Mouse (Mus musculus) bone marrow, adult 2 months (tissue): ENCODE measurements around the gene Fgfr2. TPM values are rescaled to one million over a fixed set of nuclear protein-coding genes. Genes with fewer than 3 reads are reported as not detected.

ENCODE experiments used
- H3K27ac ChIP-seq: fragments of 200-500 bp; 2 replicates; pipeline ENCODE4 v1.5.1; 2012; ENCODE audit warnings: low read depth, mild to moderate bottlenecking, control low read depth, inconsistent platforms, low read length; ENCODE audit not compliant: control insufficient read depth, poor library complexity, insufficient read depth
- H3K4me1 ChIP-seq: fragments of 200-500 bp; 2 replicates; pipeline ENCODE4 v1.6.1; 2011; ENCODE audit warnings: low read length; ENCODE audit not compliant: control insufficient read depth, insufficient read depth
- H3K4me3 ChIP-seq: fragments of 200-500 bp; replicated peaks from 2 replicates; pipeline ENCODE3; 2011; ENCODE audit warnings: mild to moderate bottlenecking, low read depth, low read length, control low read depth; ENCODE audit not compliant: control insufficient read depth
- CTCF ChIP-seq: fragments of 200-500 bp; IDR thresholded peaks from 2 replicates; pipeline ENCODE4 v1.5.1; 2011; ENCODE audit warnings: low read length, control low read depth; ENCODE audit not compliant: control insufficient read depth, insufficient read depth
- POLR2A ChIP-seq: fragments of 200-500 bp; IDR thresholded peaks from 2 replicates; pipeline ENCODE4 v1.6.1; 2011; ENCODE audit warnings: low read depth, mild to moderate bottlenecking, control low read depth, low read length, borderline replicate concordance; ENCODE audit not compliant: control insufficient read depth
- WGBS: fragments of 180-500 bp; shearing (Covaris S2); methylation state at CpG from one replicate; pipeline ENCODE4 v1.1.7; 2018; 5-methylcytosine and 5-hydroxymethylcytosine counted together
- polyA plus RNA-seq: library from polyadenylated mRNA; stranded (reverse); fragments of >200 nt; gene quantifications from 2 replicates; pipeline ENCODE4 v1.2.4, GENCODE M21; 2011; ENCODE audit warnings: low replicate concordance; ENCODE audit not compliant: missing spikeins, insufficient read depth, insufficient read length

Gene Fgfr2
- polyA plus RNA-seq, 1 experiment: 8.2 TPM

- Histone ChIP-seq H3K4me3 (no peak overlapping the region), H3K4me1 (no peaks in the 10 kb centered on the region), H3K27ac (no peak overlapping the region)
- TF ChIP-seq POLR2A (no peak), CTCF (no peak)
- 70% methylated on average over 16 of the region's 16 CpGs for WGBS
Observed at GRCm38 (mm10) chr7:130269124-130269867, 2853.9 kb downstream of the Fgfr2 start.

- no peak for TF ChIP-seq POLR2A
- peak; percentile 28 for TF ChIP-seq CTCF
- Histone ChIP-seq H3K4me1 (no peaks in the 10 kb centered on the region), H3K4me3 (no peak overlapping the region), H3K27ac (no peak overlapping the region)
- WGBS: 40% methylated on average over 5 of the region's 5 CpGs
Observed at GRCm38 (mm10) chr7:130267099-130267498, 2856.1 kb downstream of the Fgfr2 start.

GRCm38 (mm10) chr7:130266166-130266490, 2857.0 kb downstream of the Fgfr2 start:
- no peaks in the 10 kb centered on the region for H3K4me1 ChIP-seq
- H3K27ac ChIP-seq: no peak overlapping the region
- WGBS: under 1% methylated on average over 52 of the region's 52 CpGs
- TF ChIP-seq POLR2A (no peak), CTCF (no peak)
- H3K4me3 ChIP-seq: no peak overlapping the region

GRCm38 (mm10) chr7:130265319-130266165, 2857.6 kb downstream of the Fgfr2 start:
- 1% methylated on average over 58 of the region's 58 CpGs for WGBS
- H3K4me3 ChIP-seq: no peak overlapping the region
- TF ChIP-seq POLR2A (no peak), CTCF (no peak)
- no peaks in the 10 kb centered on the region for H3K4me1 ChIP-seq
- H3K27ac ChIP-seq: no peak overlapping the region

GRCm38 (mm10) chr7:130264616-130265318, 2858.4 kb downstream of the Fgfr2 start:
- 2% methylated on average over 41 of the region's 41 CpGs for whole genome bisulfite sequencing
- Histone ChIP-seq H3K4me1 (no peaks in the 10 kb centered on the region), H3K27ac (no peak overlapping the region), H3K4me3 (no peak overlapping the region)
- TF ChIP-seq POLR2A: no peak
- TF ChIP-seq CTCF: no peak

- no peaks in the 10 kb centered on the region for H3K4me1 ChIP-seq
- TF ChIP-seq POLR2A (no peak), CTCF (no peak)
- H3K4me3 ChIP-seq: no peak overlapping the region
- WGBS: 13% methylated on average over 20 of the region's 20 CpGs
- peak overlapping the region; percentile 7; the same call in 1 of the 2 replicates for H3K27ac ChIP-seq
Observed at GRCm38 (mm10) chr7:130263799-130264351, 2859.3 kb downstream of the Fgfr2 start.

GRCm38 (mm10) chr7:130263233-130263594, 2859.9 kb downstream of the Fgfr2 start:
- WGBS: 35% methylated on average over 4 of the region's 4 CpGs
- no peak overlapping the region for H3K4me3 ChIP-seq
- H3K27ac ChIP-seq: no peak overlapping the region
- TF ChIP-seq CTCF (no peak), POLR2A (no peak)
- no peaks in the 10 kb centered on the region for H3K4me1 ChIP-seq
